Mouse (Mus musculus) monocyte, adult 2 months (primary cell): ENCODE data around the gene Spag17.

Experiments
- DNase-seq, 2 experiments: peaks; one replicate each; pipeline ENCODE4 v3.0.0; 2022; ENCODE audit warnings: low spot score in 2 of 2, low read depth in 1 of 2

The Spag17 gene

GRCm38 (mm10) chr3:100162315-100163105, 277.3 kb downstream of the Spag17 start, which contains the start of the genes Gdap2 and Wdr3:
Gdap2 (plus strand) TSS chr3:100162381.
Wdr3 (minus strand) TSS chr3:100162407.
- peak; percentile 86 to 90 for DNase-seq

GRCm38 (mm10) chr3:100163556-100163955, 278.4 kb downstream of the Spag17 start:
- no peak for DNase-seq

- DNase-seq, result no peak
Observed at GRCm38 (mm10) chr3:100164991-100165390, 279.8 kb downstream of the Spag17 start.

GRCm38 (mm10) chr3:100176031-100176430, 290.8 kb downstream of the Spag17 start:
- peak in 1 of 2 experiments; percentile 21 for DNase-seq

GRCm38 (mm10) chr3:100180471-100180870, 295.3 kb downstream of the Spag17 start:
- DNase-seq, result no peak

GRCm38 (mm10) chr3:100189444-100189843, 304.2 kb downstream of the Spag17 start:
- peak in 1 of 2 experiments; percentile 13 for DNase-seq

GRCm38 (mm10) chr3:100189861-100190260, 304.7 kb downstream of the Spag17 start:
- DNase-seq, result no peak
